Mouse (Mus musculus) embryonic facial prominence, embryonic 12.5 days (tissue): Measurements from ENCODE around the gene Coro1c. TPM values are rescaled to one million over a fixed set of nuclear protein-coding genes. Genes with fewer than 3 reads are reported as not detected.

ENCODE experiments used
- ATAC-seq: fragments of 200-750 bp; cut with Nextera tagmentation; 2 replicates; pipeline ENCODE4 v1.8.0; 2017; ENCODE audit not compliant: insufficient number of reproducible peaks, insufficient read depth, low FRiP score, low TSS enrichment
- H3K27ac ChIP-seq: fragments of 300-500 bp; sonication (generic); 2 replicates; pipeline ENCODE4 v1.5.1; 2016; ENCODE audit warnings: mild to moderate bottlenecking
- H3K27me3 ChIP-seq: fragments of 300-500 bp; sonication (generic); 2 replicates; pipeline ENCODE4 v1.6.1; 2016; ENCODE audit warnings: mild to moderate bottlenecking, moderate library complexity
- H3K36me3 ChIP-seq: fragments of 300-500 bp; sonication (generic); 2 replicates; pipeline ENCODE4 v1.6.1; 2016; ENCODE audit warnings: mild to moderate bottlenecking
- H3K4me1 ChIP-seq: fragments of 300-500 bp; sonication (generic); 2 replicates; pipeline ENCODE4 v1.6.1; 2016
- H3K4me2 ChIP-seq: fragments of 300-500 bp; sonication (generic); replicated peaks from 2 replicates; pipeline ENCODE4 v1.6.1; 2016; ENCODE audit warnings: mild to moderate bottlenecking, moderate library complexity
- H3K4me3 ChIP-seq: fragments of 300-500 bp; sonication (generic); 2 replicates; pipeline ENCODE4 v1.5.1; 2016; ENCODE audit warnings: mild to moderate bottlenecking
- H3K9ac ChIP-seq: fragments of 300-500 bp; sonication (generic); 2 replicates; pipeline ENCODE4 v1.6.1; 2016; ENCODE audit warnings: mild to moderate bottlenecking, moderate library complexity
- H3K9me3 ChIP-seq: fragments of 300-500 bp; sonication (generic); 2 replicates; pipeline ENCODE4 v1.6.1; 2016; ENCODE audit warnings: mild to moderate bottlenecking, moderate library complexity
- WGBS: fragments of 180-500 bp; shearing (Covaris S2); methylation state at CpG from one replicate; pipeline ENCODE4 v1.1.7; 2016; 5-methylcytosine and 5-hydroxymethylcytosine counted together
- polyA plus RNA-seq: library from polyadenylated mRNA; unstranded; fragments of >200 nt; fragmentation: Nextera tagmentation; extraction: Ambion mirVana; gene quantifications from 2 replicates; pipeline ENCODE4 v1.2.1, GENCODE M21; 2016

The Coro1c gene
- polyA plus RNA-seq, 1 experiment from 2014 or later: 123 TPM

GRCm38 (mm10) chr5:113804395-113804966, 104.1 kb downstream of the Coro1c start:
- Histone ChIP-seq H3K27me3 (no peaks in the 10 kb centered on the region), H3K4me2 (no peak overlapping the region), H3K9ac (no peak overlapping the region; the same call in 1 of the 2 replicates), H3K4me1 (peaks cover 28% of the 10 kb centered on the region), H3K9me3 (no peaks in the 10 kb centered on the region), H3K36me3 (no peaks in the 10 kb centered on the region), H3K27ac (0 out of 2 replicates have a peak overlapping the region, but pooled peaks have one; percentile 19), H3K4me3 (no peak overlapping the region)
- WGBS: 47% methylated on average over 7 of the region's 7 CpGs
- ATAC-seq: no peak

GRCm38 (mm10) chr5:113800280-113800679, 108.3 kb downstream of the Coro1c start, which contains the start of gene Tmem119:
Gene Tmem119, minus strand, starts transcription at chr5:113800516.
- Histone ChIP-seq H3K27me3 (no peaks in the 10 kb centered on the region), H3K4me2 (peak within 1 kb of the TSS; percentile 75), H3K36me3 (peaks cover 4% of the 10 kb centered on the region), H3K4me3 (peak within 1 kb of the TSS; percentile 59), H3K9me3 (no peaks in the 10 kb centered on the region), H3K9ac (peak within 1 kb of the TSS; percentile 34), H3K4me1 (peaks cover 50% of the 10 kb centered on the region), H3K27ac (peak within 1 kb of the TSS; percentile 91)
- WGBS: under 1% methylated on average over 11 of the region's 11 CpGs
- ATAC-seq: peak; percentile 86

DNA sequence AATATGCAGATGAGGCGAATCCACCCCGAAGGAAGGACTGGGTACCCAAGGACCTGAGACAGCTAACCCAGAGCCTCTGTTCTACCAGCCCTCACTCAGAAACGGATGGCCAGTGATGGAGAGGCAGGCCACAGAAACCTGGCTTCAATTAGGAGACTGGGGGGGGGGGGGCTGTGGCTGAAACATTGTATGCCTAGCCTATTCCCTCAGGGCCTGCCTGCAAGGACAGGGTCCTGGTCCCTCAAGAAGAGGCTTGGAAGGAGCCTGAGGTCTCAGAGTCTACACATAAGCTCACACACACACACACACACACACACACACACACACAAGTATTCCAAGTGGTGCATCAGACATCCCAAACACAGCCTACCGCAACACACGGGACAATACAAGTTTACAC, 108.9 kb downstream of the Coro1c start:
- Histone ChIP-seq H3K27me3 (no peaks in the 10 kb centered on the region), H3K4me3 (peak overlapping the region; percentile 59), H3K36me3 (peaks cover 10% of the 10 kb centered on the region), H3K9me3 (no peaks in the 10 kb centered on the region), H3K4me1 (peaks cover 53% of the 10 kb centered on the region), H3K27ac (peak overlapping the region; percentile 91), H3K4me2 (peak overlapping the region; percentile 75), H3K9ac (peak overlapping the region; percentile 34)
- no peak for ATAC-seq
- WGBS: 19% methylated on average over 5 of the region's 5 CpGs

DNA sequence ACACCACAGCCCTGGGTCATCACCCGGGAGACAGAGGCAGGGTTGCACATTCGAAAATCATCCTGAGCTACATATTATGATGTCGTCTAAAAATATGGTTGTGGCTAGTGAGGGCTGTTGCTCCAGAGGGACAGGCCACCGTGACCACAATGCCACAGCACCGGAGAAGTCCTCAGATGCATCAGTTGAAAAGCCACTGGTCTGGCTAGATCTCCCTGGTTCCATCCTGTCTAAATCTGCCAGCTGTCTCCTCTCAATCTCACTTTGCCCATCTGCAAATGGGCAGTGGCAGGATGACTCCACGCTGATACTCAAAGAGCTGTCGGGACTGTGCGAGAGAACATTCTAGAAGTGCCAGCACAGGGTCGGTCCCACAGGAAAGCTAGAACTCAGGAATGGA, 110.0 kb downstream of the Coro1c start:
- no peak for ATAC-seq
- peak overlapping the region; percentile 34; the same call in 1 of the 2 replicates for H3K9ac ChIP-seq
- peak overlapping the region; percentile 91 for H3K27ac ChIP-seq
- H3K9me3 ChIP-seq: no peaks in the 10 kb centered on the region
- peaks cover 22% of the 10 kb centered on the region for H3K36me3 ChIP-seq
- H3K4me1 ChIP-seq: peaks cover 44% of the 10 kb centered on the region
- H3K27me3 ChIP-seq: no peaks in the 10 kb centered on the region
- peak overlapping the region; percentile 75 for H3K4me2 ChIP-seq
- WGBS: 59% methylated on average over 9 of the region's 9 CpGs
- H3K4me3 ChIP-seq: peak overlapping the region; percentile 59

DNA sequence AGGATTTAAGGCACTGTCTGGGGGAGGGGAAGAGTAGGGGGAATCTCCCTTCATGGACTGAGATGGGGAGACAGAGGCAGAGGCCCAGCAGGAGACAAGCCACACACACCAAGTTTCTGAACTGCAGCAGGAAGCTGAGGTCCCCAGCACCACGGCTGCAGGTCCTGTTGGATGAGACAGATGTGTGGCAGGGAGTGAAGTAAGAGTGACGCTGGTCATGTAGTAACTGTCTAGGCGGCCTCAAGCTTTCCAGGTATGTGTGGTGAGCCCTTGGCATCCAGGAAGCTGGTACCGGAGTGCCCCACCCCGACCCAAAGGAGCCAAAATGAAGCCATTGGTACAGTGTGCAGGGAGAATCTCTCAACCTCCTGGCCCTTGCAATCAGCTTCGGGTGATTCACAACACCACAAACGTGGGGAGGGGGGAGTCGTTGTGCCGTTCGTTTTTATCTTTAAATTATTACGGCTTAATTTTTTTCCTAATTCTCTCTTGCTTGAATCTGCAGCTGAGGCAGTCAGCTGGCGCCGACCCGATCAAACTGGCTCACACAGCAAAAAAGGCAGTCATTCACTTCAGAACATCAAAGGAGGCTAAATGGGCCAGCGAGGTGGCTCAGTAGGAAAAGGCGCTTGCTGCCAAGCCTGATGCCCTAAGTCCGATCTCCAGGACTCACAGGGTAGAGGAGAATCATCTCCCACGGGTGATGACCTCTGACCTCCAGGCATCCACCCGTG, 111.2 kb downstream of the Coro1c start:
- peak overlapping the region; percentile 92 for H3K27ac ChIP-seq
- H3K27me3 ChIP-seq: no peaks in the 10 kb centered on the region
- ATAC-seq: no peak
- H3K36me3 ChIP-seq: peaks cover 31% of the 10 kb centered on the region
- H3K4me1 ChIP-seq: peaks cover 45% of the 10 kb centered on the region
- peak overlapping the region; percentile 59 for H3K4me3 ChIP-seq
- H3K4me2 ChIP-seq: peak overlapping the region; percentile 75
- no peaks in the 10 kb centered on the region for H3K9me3 ChIP-seq
- H3K9ac ChIP-seq: 0 out of 2 replicates have a peak overlapping the region, but pooled peaks have one; percentile 4
- WGBS: 5% methylated on average over 19 of the region's 19 CpGs

DNA sequence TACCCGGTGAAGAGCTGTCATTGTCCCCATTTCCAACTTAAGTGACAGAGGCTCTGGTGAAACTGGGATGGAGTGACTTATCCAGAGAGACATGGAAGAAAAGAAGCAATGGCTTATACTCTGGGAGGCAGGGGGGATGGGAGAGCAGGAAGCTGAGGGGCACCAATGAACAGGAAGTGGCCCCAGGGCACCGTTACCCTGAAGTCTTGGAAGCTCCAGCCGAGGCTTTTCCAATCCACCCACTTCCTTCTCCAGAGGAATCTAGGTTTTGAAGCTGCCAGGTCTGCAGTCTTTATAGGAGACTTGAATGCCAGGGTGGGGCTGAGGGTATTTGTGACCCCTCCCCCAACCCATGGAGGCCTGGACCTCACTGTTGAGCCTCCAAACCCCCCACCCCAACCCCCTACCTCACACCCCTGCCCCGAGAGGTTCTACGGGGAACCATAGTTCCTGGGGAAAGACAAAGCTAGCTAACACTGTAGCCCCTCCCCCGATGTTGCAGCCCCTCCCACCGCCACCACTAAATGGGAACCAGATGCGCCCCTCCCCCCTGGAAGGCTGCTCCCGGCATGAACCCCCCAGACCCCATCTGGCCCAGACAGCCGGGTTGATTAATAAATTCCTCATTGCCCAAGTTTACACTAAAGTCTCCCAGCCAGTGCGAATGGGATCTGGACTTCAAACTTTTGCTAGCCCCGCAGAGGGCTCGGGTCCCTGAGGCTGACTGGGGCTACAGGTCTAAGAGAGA, 112.0 kb downstream of the Coro1c start:
- WGBS: 2% methylated on average over 13 of the region's 13 CpGs
- Histone ChIP-seq H3K36me3 (peaks cover 31% of the 10 kb centered on the region), H3K27me3 (no peaks in the 10 kb centered on the region), H3K9me3 (no peaks in the 10 kb centered on the region), H3K27ac (peak overlapping the region; percentile 92), H3K4me3 (peak overlapping the region; percentile 59), H3K4me1 (peaks cover 52% of the 10 kb centered on the region), H3K4me2 (peak overlapping the region; percentile 75), H3K9ac (peak overlapping the region; percentile 34; the same call in 1 of the 2 replicates)
- ATAC-seq: peak; percentile 26

Other genes starting within 250 kb of the Coro1c start
- not detected in 2 replicates for gene 1700069L16Rik, start 184.0 kb downstream of the Coro1c start, polyA plus RNA-seq
- 4.9 and 5.1 TPM in 2 replicates for gene Ficd, start 173.0 kb downstream of the Coro1c start, polyA plus RNA-seq
- 87.8 and 88.3 TPM in 2 replicates for gene Sart3, start 136.2 kb downstream of the Coro1c start, polyA plus RNA-seq
- 109 and 111 TPM in 2 replicates for gene Iscu, start 136.0 kb downstream of the Coro1c start, polyA plus RNA-seq
- 116 and 118 TPM in 2 replicates for gene Tmem119, start 108.2 kb downstream of the Coro1c start, polyA plus RNA-seq
- gene Selplg, start 76.1 kb downstream of the Coro1c start, polyA plus RNA-seq: 1.5 and 1.9 TPM in 2 replicates
- 18.1 and 20.4 TPM in 2 replicates for gene Ssh1, start 85.1 kb upstream of the Coro1c start, polyA plus RNA-seq
- not detected in 2 replicates for gene Dao, start 94.9 kb upstream of the Coro1c start, polyA plus RNA-seq
- gene Usp30, start 156.7 kb upstream of the Coro1c start, polyA plus RNA-seq: 16.3 and 17.1 TPM in 2 replicates
- gene Svop, start 182.8 kb upstream of the Coro1c start, polyA plus RNA-seq: 3.3 and 5.6 TPM in 2 replicates
- gene Alkbh2, start 219.5 kb upstream of the Coro1c start, polyA plus RNA-seq: 14.6 and 14.7 TPM in 2 replicates
- gene Ung, start 221.6 kb upstream of the Coro1c start, polyA plus RNA-seq: 54.2 and 54.5 TPM in 2 replicates
- gene Acacb, start 237.8 kb upstream of the Coro1c start, polyA plus RNA-seq: 3.4 and 6.3 TPM in 2 replicates